Mouse (Mus musculus) large intestine, adult 2 months (tissue): ENCODE measurements around the gene Rnf130. TPM values are rescaled to one million over a fixed set of nuclear protein-coding genes. Genes with fewer than 3 reads are reported as not detected.

Source experiments
- polyA plus RNA-seq: library from polyadenylated mRNA; depleted of rRNA; stranded (reverse); fragments of >200 nt; gene quantifications from 2 replicates; pipeline ENCODE4 v1.2.3, GENCODE M21; 2012; rRNA removed

Gene Rnf130
- polyA plus RNA-seq, 1 experiment = 14.9 TPM

Other genes starting within 250 kb of the Rnf130 start
- 1.5 and 1.6 TPM in 2 replicates for gene Gfpt2, start 231.2 kb upstream of the Rnf130 start, polyA plus RNA-seq
- gene Mapk9, start 178.6 kb upstream of the Rnf130 start, polyA plus RNA-seq = 9.2 and 14.7 TPM in 2 replicates
- 0.81 and 1.0 TPM in 2 replicates for gene Rasgef1c, start 123.5 kb upstream of the Rnf130 start, polyA plus RNA-seq
- gene Tbc1d9b, start 106.0 kb downstream of the Rnf130 start, polyA plus RNA-seq = 28.2 and 35.9 TPM in 2 replicates
- gene Mrnip, start 149.1 kb downstream of the Rnf130 start, polyA plus RNA-seq = 4.9 and 5.0 TPM in 2 replicates
- gene Sqstm1, start 185.5 kb downstream of the Rnf130 start, polyA plus RNA-seq = 111 and 113 TPM in 2 replicates
- 101 and 123 TPM in 2 replicates for gene Mgat4b, start 185.5 kb downstream of the Rnf130 start, polyA plus RNA-seq
- gene Ltc4s, start 213.3 kb downstream of the Rnf130 start, polyA plus RNA-seq = 25.7 and 36.3 TPM in 2 replicates